Mouse (Mus musculus) cerebellum, postnatal 10 days (tissue): ENCODE results near the gene Rps6kc1.

Experiments
- DNase-seq, 2 experiments: peaks; one replicate each; pipeline ENCODE4 v3.0.0; 2021; ENCODE audit warnings: mixed read lengths in 2 of 2

Gene Rps6kc1

DNA sequence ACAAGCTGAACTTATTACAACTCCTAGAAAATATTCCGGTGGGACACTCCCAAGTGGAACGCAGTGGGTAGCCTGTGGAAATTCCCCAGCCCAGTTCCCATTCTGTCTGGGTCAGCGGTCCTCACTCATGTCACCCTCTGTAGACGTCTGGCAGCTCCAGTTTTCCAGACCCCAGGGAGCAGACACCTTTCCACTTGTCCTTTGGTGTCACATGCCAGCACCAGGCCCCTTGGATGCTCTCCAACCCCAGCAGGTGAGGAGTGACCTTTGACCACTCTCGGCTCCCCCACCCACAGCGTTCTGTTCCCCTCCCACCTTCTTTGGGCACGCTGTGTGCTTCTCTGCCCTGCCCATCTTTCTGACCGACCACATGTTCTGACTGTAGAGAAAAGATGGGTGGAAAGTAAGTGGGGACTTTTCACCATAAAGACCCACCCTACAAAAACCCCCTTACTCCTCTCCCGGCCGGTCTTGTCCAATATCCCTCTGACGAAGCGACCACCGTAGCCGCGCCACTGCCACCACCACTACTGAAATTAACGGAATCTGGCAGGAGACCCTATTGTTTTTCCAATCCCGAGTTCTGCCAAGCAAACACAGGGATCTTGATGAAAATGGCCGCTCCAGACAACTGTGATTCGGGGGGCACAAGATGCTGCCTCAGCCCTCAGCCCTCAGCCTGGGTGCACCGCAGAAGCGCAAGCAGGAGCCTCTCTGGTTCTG is 246.6 kb downstream of the Rps6kc1 start:
- peak; percentile 53 for DNase-seq

DNA sequence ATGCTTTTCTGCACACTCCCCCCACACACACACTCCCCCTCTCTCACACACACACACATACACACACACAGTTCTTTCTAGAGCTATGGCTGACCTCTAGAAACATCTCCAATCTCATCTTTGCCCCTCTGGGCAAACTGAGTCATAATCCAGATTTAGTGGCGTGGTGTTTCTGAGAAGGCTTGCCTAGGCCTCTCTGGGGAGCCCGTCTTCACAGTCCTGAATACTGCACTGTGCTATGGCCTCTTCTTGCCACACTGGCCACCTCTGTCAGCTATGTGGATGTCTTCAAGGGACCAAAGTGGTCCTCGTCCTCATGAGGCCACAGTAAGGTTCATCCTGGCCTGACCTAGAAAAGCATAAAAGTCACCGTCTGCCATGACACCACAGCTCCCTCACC is 247.6 kb downstream of the Rps6kc1 start:
- no peak for DNase-seq

DNA sequence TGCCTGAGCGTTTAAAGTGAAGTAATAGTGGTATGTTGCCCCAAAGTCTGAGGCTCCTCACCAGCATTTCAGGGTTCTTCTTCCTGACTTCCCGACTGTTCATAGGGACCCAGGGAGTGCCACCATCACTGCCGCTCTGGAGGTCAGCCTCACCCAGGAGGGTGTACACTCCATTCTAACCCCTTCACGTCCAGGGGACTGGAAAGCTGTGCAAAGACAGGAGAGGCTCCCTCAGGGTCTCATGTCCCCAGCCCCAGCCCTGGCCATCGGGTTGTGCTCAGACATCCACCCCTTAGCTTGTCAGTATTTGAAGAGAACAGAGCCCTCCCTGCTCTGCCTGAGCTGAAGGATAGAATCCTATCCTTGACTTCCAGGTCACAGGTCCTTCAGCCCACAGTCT is 248.8 kb downstream of the Rps6kc1 start:
- DNase-seq = no peak

DNA sequence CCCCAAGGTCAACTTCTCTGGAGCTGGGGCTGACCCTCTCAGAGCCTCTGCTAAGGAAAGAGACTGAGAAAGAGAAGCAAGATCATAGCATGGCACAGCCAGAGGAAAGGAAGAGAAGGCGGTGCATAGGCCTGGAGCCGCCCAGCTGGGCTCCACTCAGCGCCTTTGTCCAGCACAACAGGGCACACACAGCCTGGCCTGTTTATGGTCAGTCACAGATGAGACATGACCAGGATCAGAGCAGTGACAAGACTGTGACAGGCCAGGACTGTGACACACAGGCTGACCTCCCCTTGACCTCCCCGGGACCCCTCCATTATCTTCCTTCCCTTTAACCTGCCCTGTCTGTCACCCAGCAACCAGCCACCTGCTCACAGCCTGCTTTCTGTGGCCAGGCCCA is 249.8 kb downstream of the Rps6kc1 start:
- no peak for DNase-seq

DNA sequence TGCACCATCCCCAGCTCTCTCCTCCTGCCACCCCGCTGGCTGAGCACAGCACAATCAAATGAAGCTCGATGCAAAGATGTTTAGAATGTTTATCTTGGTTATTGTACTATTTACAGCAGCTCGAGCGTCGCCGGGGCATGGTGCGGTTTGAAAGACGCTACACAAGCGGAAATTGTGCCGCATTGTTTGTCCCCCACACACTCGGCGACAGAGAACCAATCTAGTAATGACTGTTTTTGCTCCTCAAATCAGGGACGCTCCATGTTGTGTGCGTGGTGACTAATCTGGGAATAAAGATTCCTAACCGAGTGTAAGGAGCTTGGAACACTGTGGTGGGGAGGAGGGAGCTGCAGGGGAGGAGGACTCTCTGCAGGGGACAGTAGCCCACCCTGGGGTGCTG is 250.3 kb downstream of the Rps6kc1 start:
- DNase-seq = no peak

DNA sequence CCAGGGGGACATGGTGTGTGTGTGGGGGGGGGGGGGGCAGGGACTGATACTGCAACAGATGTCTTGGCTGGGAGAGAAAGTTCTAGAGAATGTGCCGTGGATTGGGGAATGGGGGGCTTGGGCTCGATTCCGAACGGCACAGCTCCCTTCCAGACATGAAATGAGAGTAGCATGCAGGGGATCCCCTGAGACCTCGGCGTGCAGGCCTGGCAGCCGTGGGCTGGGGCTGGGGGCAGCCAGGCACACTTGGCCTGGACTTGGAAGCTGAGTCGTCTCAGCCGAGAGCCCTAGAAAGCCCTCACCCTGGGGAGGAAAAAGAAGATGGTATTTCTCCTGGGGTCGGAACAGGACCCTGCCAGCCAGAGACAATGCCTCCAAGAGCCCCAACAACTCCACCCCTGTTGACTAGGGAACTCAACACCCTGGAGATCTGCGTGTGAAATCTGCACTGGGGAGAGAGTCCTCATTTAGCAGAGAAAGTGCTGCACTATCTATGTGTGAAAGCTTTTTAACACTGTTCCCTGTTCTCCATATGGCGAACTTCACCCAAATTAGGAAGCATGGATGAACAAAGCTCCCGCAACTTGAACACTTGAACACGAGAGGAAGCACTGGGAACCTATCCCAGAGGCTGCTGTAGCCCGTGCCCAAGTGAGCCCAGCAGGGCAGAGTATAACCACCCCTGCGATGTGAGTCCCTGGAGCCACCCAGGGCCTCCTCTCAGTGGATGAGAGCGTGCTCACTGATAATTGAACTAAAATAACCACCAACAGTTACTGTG is 251.7 kb downstream of the Rps6kc1 start:
- peak; percentile 43 to 71 for DNase-seq

DNA sequence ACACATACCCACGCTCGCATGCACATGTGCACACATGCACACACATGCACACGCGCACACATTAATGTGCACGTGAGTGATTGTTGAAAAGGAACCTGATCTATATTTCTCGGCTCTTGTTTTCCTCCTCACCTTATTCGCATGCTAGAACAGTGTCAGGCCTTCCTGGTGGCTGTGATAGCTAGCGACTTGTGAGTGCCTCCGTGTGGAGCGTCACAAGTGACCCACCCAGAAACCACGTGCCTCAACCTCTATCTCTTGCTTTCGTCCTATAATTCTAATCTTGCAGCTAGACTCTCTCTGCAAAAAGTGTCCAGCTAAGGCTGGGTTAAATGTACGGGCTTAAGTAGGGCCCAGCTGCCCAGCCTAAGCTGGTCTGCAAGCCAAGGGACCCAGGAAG is 253.3 kb downstream of the Rps6kc1 start:
- DNase-seq = no peak

DNA sequence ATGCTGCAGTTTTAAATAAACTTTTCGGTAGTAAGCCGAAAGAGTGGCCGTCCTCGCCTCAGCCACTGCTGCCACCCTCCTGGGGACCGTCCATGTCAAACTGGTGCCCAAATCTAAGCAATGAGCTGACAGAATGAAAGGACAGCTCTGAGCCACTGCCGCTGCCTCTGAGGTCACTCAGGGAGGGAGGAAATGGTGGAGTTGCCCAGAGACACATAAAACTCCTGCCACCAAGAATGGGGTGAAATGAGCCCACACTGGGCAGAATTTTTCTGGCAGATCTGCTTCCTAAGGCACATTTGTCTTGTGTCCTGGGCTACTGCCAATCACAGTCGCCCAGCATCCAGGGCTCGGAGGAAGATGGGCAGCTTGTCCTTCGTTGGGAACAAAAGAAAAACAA is 255.5 kb downstream of the Rps6kc1 start:
- peak; percentile 58 to 65 for DNase-seq

DNA sequence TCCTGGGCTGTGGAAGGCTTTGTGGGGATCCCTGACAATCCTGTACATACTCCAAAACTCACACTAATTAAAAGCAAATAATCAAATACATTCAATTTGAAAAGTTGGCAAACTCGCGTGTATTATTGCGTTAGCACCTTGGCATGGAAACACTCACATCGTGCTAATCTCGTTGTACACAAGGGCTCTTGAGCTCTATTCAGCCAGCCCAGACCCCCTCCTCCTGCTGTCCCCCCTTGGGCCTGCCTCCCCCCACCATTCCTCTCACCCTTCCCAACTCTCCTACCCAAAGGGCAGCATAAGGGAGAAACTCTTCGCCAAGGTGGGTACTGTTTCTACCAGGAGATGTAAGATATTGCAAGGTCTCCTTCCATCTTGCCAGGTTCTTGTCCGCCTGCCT is 255.9 kb downstream of the Rps6kc1 start:
- no peak for DNase-seq

DNA sequence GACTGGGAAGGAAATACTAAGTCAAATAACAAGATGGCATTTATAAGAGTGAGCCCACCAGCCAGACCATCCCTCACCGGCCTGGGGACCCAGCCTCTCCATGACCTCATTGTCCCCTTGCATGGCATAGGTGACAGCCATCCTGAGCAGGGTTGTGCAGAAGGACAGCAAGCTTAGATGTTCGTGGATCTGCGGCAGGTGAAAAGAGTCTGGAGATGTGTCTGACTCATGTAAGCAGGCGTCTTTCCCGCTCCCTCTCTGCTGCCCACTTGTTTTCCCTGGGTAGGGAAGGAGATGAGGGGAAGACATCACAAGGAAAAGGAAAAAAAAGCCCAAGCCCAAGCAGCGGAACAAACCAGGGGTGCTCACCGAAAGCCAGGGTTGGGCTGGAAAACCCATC is 256.5 kb downstream of the Rps6kc1 start:
- DNase-seq = no peak

DNA sequence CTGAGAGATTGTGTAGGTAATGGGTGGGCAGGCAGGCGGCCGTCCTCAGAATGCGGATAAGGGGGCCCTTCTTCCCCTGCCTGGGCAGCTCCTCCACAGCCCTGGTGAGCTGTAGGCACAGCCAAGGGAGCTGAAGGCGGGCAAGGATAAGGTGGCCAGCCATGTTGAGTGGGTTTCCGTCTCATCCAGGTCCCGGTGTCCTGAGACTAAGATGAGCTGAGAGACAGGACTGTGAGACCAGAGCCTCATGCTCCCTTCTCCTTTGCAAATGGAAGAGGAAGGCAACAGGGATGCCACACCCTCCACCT is 256.9 kb downstream of the Rps6kc1 start:
- no peak for DNase-seq

DNA sequence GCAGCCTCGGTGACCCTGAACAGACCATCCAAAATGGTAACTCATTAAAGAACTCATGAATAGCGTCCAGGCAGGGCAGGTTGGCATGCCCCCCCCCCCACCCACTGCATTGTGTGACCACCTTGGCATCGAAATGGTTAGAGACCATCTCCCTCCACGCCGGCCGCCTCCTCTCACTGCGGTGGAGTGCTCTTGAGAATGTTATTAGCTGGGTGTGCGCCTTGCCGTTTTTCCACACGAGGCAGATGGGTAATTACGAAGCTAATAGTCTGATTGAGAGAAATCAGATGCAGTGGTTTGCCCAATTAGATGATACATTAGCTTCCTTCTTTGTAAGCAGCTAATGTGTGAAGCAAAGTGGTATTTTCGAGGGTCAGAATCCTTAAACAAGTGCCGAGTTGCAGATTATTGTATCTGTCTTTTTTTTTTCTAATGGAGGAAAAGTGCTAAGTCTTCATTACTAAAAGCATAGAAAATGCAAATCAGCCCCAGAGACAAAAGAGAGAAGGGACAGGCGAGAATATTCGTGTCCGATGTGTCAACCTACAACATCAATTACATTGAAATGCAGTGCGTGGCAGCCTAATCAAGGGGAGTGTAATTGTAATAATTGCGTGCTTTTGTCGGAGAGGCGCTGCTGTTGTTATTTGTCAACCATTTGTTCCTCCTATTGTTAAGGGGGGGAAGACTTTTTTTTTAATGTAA is 257.4 kb downstream of the Rps6kc1 start:
- DNase-seq = no peak

DNA sequence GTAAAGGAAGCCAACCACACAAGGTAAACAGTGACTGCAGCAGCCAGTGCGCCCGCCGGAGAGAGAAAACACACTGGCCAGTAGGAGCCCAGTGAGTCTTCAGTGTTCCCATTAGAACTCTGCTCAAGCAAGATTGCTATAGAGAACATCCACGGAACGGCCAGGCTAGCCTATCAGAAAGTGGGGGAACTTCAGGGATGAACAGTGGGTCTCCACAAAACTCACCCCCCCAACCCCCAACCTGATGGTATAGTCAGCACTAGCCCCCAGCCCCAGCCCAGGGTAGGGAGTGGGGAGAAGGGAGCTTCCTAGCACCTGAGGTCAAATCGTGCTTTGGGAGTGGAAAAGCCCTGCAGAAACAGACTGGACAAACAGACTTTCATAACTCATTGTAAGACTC is 258.5 kb downstream of the Rps6kc1 start:
- DNase-seq = no peak
